Mouse (Mus musculus): ENCODE data around the gene Arrdc2. TPM values are rescaled to one million over a fixed set of nuclear protein-coding genes. Genes with fewer than 3 reads are reported as not detected.

Arrdc2 gene
- polyA plus RNA-seq, 1 experiment from 2014 or later, result 8.3 TPM

DNA sequence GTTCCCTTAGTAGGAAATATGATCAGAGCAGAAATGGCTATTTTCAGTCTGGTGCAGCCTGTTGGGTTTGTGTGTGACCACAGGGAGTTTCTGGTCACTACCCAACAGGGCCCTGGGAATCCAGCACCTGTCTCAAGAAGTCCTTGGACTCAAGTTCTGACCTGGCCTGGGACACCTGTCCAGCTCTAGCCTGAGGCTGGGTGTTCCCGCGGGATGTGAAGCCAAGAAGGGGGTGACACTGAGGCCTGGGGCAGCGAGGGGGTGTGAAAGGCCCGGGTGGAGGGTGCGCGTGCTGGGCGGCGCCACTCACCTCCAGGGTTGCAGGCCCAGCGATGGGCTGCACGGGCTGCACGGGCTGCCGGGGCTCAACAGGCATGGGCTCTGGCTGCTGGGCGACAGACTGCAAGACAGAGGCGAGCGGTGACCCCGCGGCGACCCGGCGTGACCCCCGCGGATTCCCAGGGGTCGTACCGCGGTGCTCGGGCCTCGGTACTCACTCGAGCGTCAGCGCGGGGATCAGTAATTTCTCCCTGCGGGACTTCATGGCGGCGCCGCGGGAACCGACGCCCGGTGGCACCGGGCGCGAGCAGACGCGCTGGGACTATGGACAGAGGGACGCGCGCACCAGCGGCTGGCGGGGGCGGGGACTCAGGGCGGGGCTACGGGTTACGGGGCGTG, 43.0 kb downstream of the Arrdc2 start:
- WGBS, result 1% methylated on average over 52 of the region's 54 CpGs
- Histone ChIP-seq H3K4me2 (ENCODE audit: low read depth, low read length) (peak overlapping the region; percentile 93), H3K9me3 (ENCODE audit: control insufficient read depth, low read length) (no peaks in the 10 kb centered on the region), H3K4me3 (ENCODE audit: low read length) (peak overlapping the region; percentile 70), H3K4me1 (ENCODE audit: control insufficient read depth, insufficient read depth, low read length) (peaks cover 40% of the 10 kb centered on the region), H3K9ac (ENCODE audit: low read depth, low read length) (peak overlapping the region; percentile 89), H3K36me3 (ENCODE audit: control insufficient read depth, insufficient read depth, low read length) (no peaks in the 10 kb centered on the region), H3K27ac (ENCODE audit: low read length) (peak overlapping the region; percentile 75), H3K27me3 (replicated peaks; ENCODE audit: control insufficient read depth, insufficient read depth, low read length) (0 out of 2 replicates have a peak, but pooled peaks cover 2% of the 10 kb centered on the region)
- ATAC-seq, result 0 out of 2 replicates have a peak, but pooled peaks have one; percentile 0

DNA sequence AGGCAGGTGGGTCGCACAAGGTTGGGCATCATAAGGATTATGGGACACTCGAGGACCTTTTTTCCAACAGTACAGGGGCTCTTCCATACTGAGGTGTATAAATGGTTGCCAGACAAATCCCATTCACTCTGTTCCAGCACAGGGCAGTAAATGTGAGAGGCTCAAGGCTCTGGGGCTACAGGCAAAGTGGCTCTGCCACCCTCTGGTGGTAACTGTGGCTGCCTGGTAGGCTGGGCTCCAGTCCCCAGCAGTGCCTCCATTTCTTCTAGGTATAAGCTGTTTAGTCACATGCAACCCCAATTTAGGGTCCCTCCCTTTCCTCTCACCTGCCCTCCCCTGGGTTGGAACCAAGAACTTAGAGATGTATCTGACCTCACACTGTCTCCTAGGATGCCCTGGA, 44.1 kb downstream of the Arrdc2 start:
- Histone ChIP-seq H3K4me3 (ENCODE audit: low read length) (peak overlapping the region; percentile 70; the same call in 1 of the 2 replicates), H3K36me3 (ENCODE audit: control insufficient read depth, insufficient read depth, low read length) (no peaks in the 10 kb centered on the region), H3K4me1 (ENCODE audit: control insufficient read depth, insufficient read depth, low read length) (peaks cover 52% of the 10 kb centered on the region), H3K4me2 (ENCODE audit: low read depth, low read length) (peak overlapping the region; percentile 93; the same call in 1 of the 2 replicates), H3K9ac (ENCODE audit: low read depth, low read length) (peak overlapping the region; percentile 89; the same call in 1 of the 2 replicates), H3K9me3 (ENCODE audit: control insufficient read depth, low read length) (no peaks in the 10 kb centered on the region), H3K27me3 (replicated peaks; ENCODE audit: control insufficient read depth, insufficient read depth, low read length) (0 out of 2 replicates have a peak, but pooled peaks cover 2% of the 10 kb centered on the region), H3K27ac (ENCODE audit: low read length) (no peak overlapping the region)
- 87% methylated on average over 2 of the region's 2 CpGs for WGBS
- ATAC-seq, result no peak

- Histone ChIP-seq H3K4me1 (ENCODE audit: control insufficient read depth, insufficient read depth, low read length) (peaks cover 52% of the 10 kb centered on the region), H3K27ac (ENCODE audit: low read length) (no peak overlapping the region; the same call in 1 of the 2 replicates)
- 85% methylated on average over 2 of the region's 2 CpGs for WGBS
Measured at GRCm38 (mm10) chr8:70794215-70794614, 45.3 kb downstream of the Arrdc2 start.

GRCm38 (mm10) chr8:70792700-70793099, 46.8 kb downstream of the Arrdc2 start:
- Histone ChIP-seq H3K4me3 (ENCODE audit: low read length) (peak overlapping the region; percentile 71), H3K27me3 (replicated peaks; ENCODE audit: control insufficient read depth, insufficient read depth, low read length) (no peaks in the 10 kb centered on the region), H3K4me2 (ENCODE audit: low read depth, low read length) (peak overlapping the region; percentile 75), H3K36me3 (ENCODE audit: control insufficient read depth, insufficient read depth, low read length) (peaks cover 9% of the 10 kb centered on the region), H3K9me3 (ENCODE audit: control insufficient read depth, low read length) (no peaks in the 10 kb centered on the region), H3K27ac (ENCODE audit: low read length) (no peak overlapping the region; the same call in 1 of the 2 replicates), H3K4me1 (ENCODE audit: control insufficient read depth, insufficient read depth, low read length) (peaks cover 50% of the 10 kb centered on the region), H3K9ac (ENCODE audit: low read depth, low read length) (peak overlapping the region; percentile 39)
- ATAC-seq, result peak; percentile 60
- whole genome bisulfite sequencing, result under 1% methylated on average over 20 of the region's 20 CpGs

More at GRCm38 (mm10) chr8:70794215-70794614, 45.3 kb downstream of the Arrdc2 start:
- Histone ChIP-seq H3K4me3 (ENCODE audit: low read length) (no peak overlapping the region), H3K27me3 (replicated peaks; ENCODE audit: control insufficient read depth, insufficient read depth, low read length) (0 out of 2 replicates have a peak, but pooled peaks cover 2% of the 10 kb centered on the region), H3K9ac (ENCODE audit: low read depth, low read length) (no peak overlapping the region), H3K4me2 (ENCODE audit: low read depth, low read length) (no peak overlapping the region), H3K9me3 (ENCODE audit: control insufficient read depth, low read length) (no peaks in the 10 kb centered on the region), H3K36me3 (ENCODE audit: control insufficient read depth, insufficient read depth, low read length) (no peaks in the 10 kb centered on the region)
- no peak for ATAC-seq

GRCm38 (mm10) chr8:70791975-70792691, 47.4 kb downstream of the Arrdc2 start:
- Histone ChIP-seq H3K9ac (ENCODE audit: low read depth, low read length) (peak overlapping the region; percentile 91), H3K27me3 (replicated peaks; ENCODE audit: control insufficient read depth, insufficient read depth, low read length) (no peaks in the 10 kb centered on the region), H3K27ac (ENCODE audit: low read length) (peak overlapping the region; percentile 49), H3K4me1 (ENCODE audit: control insufficient read depth, insufficient read depth, low read length) (peaks cover 53% of the 10 kb centered on the region), H3K9me3 (ENCODE audit: control insufficient read depth, low read length) (no peaks in the 10 kb centered on the region), H3K4me3 (ENCODE audit: low read length) (peak overlapping the region; percentile 71), H3K36me3 (ENCODE audit: control insufficient read depth, insufficient read depth, low read length) (peaks cover 9% of the 10 kb centered on the region), H3K4me2 (ENCODE audit: low read depth, low read length) (peak overlapping the region; percentile 75)
- WGBS, result 3% methylated on average over 58 of the region's 58 CpGs
- ATAC-seq, result peak; percentile 73

DNA sequence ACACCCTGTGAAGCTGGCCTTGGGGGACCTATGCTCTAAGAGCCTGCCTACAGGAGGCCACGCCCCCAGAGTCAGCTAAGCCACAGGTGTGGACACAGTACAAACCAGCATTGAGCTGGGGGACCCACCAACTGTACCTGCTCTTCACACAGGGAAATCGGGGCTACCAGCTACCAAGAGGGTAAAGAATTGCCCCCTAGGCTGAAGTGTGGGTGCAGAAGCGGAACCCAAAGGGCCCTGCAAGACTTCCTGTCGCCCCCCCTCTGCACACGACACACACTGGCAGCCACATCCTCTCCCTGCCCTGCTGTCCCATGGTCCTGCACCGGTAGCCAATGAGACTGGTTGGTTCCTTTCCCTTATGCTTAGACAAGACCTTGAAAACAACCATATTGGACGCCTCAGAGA, 48.2 kb downstream of the Arrdc2 start:
- Histone ChIP-seq H3K4me1 (ENCODE audit: control insufficient read depth, insufficient read depth, low read length) (peaks cover 55% of the 10 kb centered on the region), H3K36me3 (ENCODE audit: control insufficient read depth, insufficient read depth, low read length) (peaks cover 10% of the 10 kb centered on the region), H3K27me3 (replicated peaks; ENCODE audit: control insufficient read depth, insufficient read depth, low read length) (no peaks in the 10 kb centered on the region), H3K9me3 (ENCODE audit: control insufficient read depth, low read length) (no peaks in the 10 kb centered on the region), H3K4me2 (ENCODE audit: low read depth, low read length) (peak overlapping the region; percentile 75), H3K27ac (ENCODE audit: low read length) (peak overlapping the region; percentile 49), H3K4me3 (ENCODE audit: low read length) (peak overlapping the region; percentile 71), H3K9ac (ENCODE audit: low read depth, low read length) (peak overlapping the region; percentile 91)
- ATAC-seq, result no peak
- WGBS, result 56% methylated on average over 7 of the region's 7 CpGs

DNA sequence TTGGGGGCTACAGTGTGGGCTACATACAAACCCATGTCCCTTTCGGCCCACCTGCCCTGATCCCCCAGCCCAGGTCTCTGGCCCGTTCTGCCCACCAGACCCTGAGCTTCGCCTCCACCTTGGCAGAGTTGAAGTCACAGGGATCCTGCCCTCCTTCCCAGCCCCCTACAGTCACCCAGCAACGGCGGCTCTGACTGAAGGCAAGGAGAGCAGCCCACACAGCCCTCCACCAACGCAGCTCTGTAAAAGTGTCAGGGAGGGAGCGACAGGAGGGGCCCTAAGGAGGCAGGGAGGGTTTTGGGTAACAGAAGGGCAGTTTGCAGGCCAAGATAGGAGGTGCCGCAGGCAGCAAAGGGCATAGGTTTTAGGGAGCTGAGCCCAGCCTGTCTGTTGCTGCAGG, 48.7 kb downstream of the Arrdc2 start:
- WGBS, result 53% methylated on average over 8 of the region's 8 CpGs
- Histone ChIP-seq H3K9ac (ENCODE audit: low read depth, low read length) (peak overlapping the region; percentile 91), H3K9me3 (ENCODE audit: control insufficient read depth, low read length) (no peaks in the 10 kb centered on the region), H3K27ac (ENCODE audit: low read length) (peak overlapping the region; percentile 4; the same call in 1 of the 2 replicates), H3K4me1 (ENCODE audit: control insufficient read depth, insufficient read depth, low read length) (peaks cover 55% of the 10 kb centered on the region), H3K4me3 (ENCODE audit: low read length) (0 out of 2 replicates have a peak overlapping the region, but pooled peaks have one; percentile 11), H3K4me2 (ENCODE audit: low read depth, low read length) (peak overlapping the region; percentile 75), H3K27me3 (replicated peaks; ENCODE audit: control insufficient read depth, insufficient read depth, low read length) (no peaks in the 10 kb centered on the region), H3K36me3 (ENCODE audit: control insufficient read depth, insufficient read depth, low read length) (peaks cover 14% of the 10 kb centered on the region)
- no peak for ATAC-seq

GRCm38 (mm10) chr8:70789046-70789445, 50.5 kb downstream of the Arrdc2 start:
- Histone ChIP-seq H3K27ac (ENCODE audit: low read length) (no peak overlapping the region), H3K4me1 (ENCODE audit: control insufficient read depth, insufficient read depth, low read length) (peaks cover 44% of the 10 kb centered on the region), H3K4me3 (ENCODE audit: low read length) (no peak overlapping the region), H3K9ac (ENCODE audit: low read depth, low read length) (0 out of 2 replicates have a peak overlapping the region, but pooled peaks have one; percentile 19), H3K27me3 (replicated peaks; ENCODE audit: control insufficient read depth, insufficient read depth, low read length) (no peaks in the 10 kb centered on the region), H3K36me3 (ENCODE audit: control insufficient read depth, insufficient read depth, low read length) (peaks cover 23% of the 10 kb centered on the region), H3K4me2 (ENCODE audit: low read depth, low read length) (no peak overlapping the region), H3K9me3 (ENCODE audit: control insufficient read depth, low read length) (no peaks in the 10 kb centered on the region)
- 86% methylated on average over 10 of the region's 10 CpGs for WGBS
- ATAC-seq, result no peak
